Mouse (Mus musculus): ENCODE data around the gene Ampd3.

Gene Ampd3

DNA sequence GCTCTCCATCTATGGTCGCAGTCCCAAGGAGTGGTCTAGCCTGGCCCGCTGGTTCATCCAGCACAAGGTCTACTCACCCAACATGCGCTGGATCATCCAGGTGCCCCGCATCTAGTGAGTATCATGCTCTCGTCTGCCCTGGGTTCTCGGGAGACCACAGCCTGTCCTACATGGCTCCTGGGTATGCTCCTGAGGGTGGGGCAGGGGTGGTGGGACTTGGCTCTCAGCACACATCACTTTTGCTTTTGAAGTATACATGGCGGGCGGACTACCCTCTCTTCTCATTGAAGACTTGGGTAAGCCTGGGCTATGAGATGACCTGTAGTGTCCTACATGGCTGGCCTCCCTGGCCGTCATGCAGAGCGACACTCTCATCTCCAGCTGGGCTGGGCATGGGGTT lies 35.1 kb downstream of the Ampd3 start:
- DNase-seq: no peak

DNA sequence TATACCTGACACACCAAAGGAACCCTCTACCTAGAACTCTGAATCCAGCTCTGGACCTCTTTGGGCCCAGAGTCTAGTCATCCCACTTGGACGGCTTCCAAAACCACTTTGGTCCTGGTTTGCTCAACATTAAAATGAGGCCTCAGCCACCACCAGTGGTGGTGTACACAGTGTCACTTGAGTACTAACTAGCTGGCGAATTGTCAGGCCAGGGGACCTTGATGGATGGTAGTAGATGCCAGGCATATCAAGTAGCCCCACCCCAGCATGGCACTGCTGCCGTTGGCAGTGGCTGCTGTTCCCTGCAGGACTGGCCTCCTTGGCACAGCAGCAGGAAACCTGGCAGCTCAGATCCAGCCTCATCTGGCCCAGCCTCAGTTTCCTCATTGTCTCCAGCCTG lies 36.3 kb downstream of the Ampd3 start:
- peak in 1 of 2 experiments; percentile 20 for DNase-seq

DNA sequence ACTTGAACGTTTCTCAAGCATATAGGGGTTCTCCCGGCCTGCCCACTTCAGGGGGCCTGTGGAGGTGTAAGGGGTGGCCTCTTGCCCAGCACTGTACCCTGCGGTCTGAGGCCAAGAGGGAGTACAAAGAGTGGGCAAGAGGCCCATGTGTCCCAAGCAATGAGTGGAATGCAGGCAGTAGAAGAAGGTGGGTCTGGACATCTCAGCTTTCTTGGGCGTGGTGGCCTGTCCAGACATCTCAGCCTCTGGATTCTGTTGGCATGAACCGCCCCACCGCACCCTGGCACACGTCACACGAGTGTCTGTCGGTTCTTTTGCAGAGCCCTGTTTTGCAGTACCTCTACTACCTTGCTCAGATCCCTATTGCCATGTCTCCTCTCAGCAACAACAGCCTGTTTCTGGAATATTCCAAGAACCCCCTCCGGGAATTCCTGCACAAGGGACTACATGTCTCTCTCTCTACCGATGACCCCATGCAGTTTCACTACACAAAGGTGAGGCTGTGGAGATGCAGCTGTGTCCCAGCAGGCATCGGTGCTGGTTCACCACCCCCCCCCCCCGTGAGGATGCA lies 39.5 kb downstream of the Ampd3 start:
- DNase-seq: no peak

GRCm38 (mm10) chr7:110808962-110809361 lies 41.0 kb downstream of the Ampd3 start:
- DNase-seq: no peak

DNA sequence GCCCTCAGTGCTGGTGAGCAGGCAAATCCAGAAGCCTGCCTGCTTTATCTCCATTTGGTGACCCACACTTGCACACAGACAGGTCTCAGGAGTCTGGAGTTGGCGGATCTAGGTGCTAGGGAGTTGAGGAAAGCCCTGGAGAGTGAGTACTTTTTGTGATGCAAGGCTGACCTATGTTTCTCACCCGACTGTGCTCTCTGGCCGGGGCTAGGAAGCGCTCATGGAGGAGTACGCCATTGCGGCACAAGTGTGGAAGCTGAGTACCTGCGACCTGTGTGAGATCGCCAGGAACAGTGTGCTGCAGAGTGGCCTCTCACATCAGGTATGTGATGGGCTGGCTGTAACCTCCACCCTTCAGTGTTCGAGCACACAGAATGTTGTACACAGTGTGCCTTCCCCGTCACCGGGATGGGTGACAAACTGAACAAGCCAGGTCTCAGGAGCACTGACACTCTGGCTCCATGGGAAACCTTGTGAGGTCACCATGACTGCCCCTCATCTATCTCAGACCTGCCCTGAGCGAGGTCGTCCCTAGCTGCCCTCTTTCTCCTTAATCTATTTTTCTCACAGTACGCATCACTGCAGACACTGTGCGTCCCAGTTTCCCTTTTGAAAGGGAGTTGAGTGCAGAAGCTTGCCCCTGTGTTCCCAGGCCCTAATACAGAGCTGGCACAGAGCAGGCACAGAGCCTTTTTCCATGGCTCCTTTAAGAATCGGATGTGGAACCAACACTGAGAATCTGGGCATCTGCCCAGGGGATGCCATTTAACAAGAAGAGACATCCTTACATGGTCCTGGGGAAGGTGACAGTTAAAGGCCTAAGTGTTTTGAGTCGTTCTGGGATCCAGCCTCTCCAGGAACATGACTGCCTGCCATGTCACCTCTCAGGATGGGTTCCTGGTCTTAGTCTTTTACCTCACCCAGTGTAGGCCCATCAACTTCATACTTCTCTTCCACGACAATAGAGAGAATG lies 41.9 kb downstream of the Ampd3 start:
- no peak for DNase-seq

DNA sequence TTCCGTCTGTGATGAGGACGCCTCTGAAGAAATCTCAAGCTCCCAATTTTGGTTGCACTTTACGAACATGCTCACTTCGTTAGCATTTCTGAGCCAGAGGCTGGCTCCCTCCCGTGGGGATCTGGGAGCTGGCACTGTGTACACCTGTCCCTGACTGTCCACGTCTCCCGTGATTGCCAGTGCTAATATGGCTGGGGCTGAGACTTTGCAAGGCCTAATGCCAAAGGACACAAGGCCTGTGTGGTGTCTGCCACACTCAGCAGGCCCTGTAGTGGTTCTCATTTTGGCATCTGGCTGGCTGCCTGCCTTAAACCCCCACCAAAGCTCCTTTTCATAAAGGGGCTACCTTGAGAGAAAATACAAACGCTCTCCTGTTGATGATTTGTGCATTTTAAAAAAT lies 43.0 kb downstream of the Ampd3 start:
- DNase-seq: no peak

- DNase-seq: no peak
Measured at GRCm38 (mm10) chr7:110811529-110811928, 43.5 kb downstream of the Ampd3 start.

DNA sequence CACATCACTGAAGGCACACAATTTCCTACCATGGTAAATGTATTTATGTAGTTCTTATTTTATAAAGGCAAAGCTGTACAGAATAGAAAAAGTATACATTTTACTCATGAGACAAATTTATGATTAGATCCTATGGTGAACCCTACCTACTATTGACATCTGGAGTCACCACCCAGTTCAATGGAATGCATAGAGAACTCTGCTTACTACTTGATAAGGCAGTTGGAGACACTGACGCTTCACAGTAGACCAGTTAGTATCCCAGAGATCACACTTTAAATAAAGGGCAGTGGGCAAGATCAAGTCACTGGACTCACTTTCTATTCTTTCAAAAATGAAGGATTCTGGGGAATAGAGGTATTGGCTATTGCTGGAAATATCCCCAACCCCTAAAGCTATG lies 46.0 kb downstream of the Ampd3 start:
- no peak for DNase-seq

DNA sequence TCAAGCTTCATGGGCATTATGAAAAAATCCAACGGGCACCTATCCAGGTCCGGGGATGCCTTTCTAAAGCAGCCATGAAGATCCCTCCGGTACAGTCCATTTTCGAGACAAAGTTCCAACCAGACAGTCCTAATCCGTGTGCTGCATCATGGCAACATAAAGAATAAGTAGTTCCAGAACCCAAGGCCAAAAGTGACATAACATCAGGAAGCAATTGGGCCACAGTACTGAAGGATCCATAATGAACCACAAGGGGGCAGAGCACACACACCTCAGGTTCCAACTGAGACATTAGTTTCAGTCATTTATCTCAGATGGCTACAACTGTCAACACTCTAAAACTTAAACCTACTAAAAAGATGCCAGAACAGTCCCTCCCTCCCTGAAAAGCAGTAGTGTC lies 48.0 kb downstream of the Ampd3 start:
- peak in 1 of 2 experiments; percentile 41 for DNase-seq

GRCm38 (mm10) chr7:110818206-110818605 lies 50.2 kb downstream of the Ampd3 start:
- peak in 1 of 2 experiments; percentile 27 for DNase-seq

DNA sequence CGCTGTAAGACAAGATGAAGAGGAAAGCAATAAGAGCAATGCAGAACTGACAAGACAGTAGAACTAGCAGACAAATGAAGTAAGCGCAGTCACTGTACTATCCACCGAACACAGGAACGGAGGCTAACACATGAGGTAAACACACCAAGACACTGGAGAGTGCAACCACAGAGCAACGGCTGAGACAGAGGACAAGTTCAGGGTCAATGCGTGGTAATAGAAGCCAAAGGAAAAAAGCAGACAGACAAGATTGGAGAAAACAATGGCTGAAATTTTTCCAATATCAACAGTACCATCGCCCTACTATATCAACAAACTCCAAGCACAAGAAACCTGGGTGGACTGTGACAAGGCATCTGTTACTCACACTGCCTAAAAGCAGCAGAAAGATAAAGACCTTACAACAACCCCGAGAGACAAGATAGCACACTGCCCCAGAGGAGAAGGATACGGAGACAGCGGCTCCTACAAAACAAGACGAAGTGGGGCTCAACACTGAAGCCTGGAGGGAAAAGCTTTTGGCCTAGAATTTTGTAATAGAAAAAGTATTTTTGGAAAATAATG lies 50.9 kb downstream of the Ampd3 start:
- DNase-seq: no peak

GRCm38 (mm10) chr7:110821068-110821467 lies 53.1 kb downstream of the Ampd3 start:
- DNase-seq: no peak

- peak; percentile 56 to 64 for DNase-seq
Measured at GRCm38 (mm10) chr7:110821653-110822052, 53.6 kb downstream of the Ampd3 start.

DNA sequence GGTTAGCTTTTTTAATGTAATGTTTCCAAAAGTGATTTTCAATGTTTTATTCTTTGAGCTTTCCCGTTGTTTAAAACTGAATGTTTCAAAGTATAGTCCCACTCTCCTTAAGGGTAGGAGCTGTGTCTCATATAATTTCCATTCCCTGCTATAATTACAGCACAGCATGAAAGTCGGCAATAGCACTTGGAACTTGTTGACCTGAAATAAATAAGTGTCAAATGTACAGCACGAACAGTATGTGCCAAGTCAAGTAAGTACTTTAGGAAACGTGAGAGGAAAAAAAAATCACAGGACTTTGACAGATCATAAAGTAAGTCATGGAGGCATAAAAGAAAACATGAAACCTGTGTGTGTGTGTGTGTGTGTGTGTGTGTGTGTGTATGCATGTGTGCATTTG lies 54.0 kb downstream of the Ampd3 start:
- DNase-seq: no peak

DNA sequence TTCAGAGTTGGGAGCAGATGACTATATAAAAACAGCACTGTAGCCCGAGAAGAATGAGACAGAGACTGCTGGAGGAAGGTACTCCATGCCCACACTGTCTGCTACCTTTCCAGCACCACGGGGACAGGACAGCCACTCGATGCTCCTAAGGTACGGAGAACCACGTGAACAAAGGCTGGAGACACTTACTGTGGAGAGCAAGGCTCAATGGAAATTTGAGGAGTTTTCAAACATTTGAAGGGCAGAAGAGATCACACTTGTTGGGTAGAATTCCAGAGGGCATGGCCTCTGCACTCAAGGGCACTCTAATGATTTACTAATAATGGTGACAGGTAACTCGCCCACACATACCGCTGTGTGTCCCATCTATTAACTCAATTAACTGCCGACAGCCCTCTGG lies 55.1 kb downstream of the Ampd3 start:
- DNase-seq: no peak

DNA sequence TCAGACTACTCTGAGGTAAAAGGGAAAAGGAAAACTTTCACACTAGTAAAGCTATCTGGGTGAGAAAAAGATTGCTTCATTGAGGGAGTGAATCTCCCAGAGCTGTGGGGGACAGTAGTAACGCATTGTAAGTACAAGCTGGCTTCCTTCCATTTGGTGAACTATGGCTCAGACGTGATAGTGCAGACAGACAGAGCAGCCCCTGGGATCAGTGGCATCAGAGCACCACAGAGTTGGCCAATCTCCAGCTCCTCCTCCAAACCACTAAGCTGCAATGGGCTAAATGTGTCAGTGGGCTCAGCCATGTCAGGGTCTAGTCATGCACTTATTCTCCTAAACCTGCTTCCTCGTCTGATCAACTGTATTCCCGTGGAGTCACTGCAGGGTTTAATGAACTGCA lies 55.6 kb downstream of the Ampd3 start:
- DNase-seq: no peak

- DNase-seq: no peak
Measured at GRCm38 (mm10) chr7:110823995-110824953, 56.3 kb downstream of the Ampd3 start.

DNA sequence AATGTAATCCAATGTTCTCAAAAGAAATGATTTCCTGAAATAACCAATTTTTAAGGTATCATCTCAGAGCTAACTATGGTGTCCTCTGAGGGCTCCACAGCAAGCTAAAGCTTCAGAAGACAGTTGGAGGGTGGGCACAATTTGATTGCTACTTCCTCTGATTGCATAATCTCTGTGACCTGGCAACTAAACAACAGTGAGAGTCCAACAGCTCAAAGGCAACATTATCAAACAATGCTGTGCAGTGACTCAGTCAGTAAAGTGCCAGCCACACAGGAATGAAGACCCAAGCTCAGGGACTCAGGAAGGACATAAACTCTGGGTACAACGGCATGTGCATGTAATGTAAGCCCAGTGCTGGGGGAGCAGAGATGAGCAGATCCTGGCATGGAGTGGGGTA lies 65.0 kb downstream of the Ampd3 start:
- DNase-seq: no peak

- DNase-seq: no peak
Measured at GRCm38 (mm10) chr7:110834018-110834417, 66.0 kb downstream of the Ampd3 start.

DNA sequence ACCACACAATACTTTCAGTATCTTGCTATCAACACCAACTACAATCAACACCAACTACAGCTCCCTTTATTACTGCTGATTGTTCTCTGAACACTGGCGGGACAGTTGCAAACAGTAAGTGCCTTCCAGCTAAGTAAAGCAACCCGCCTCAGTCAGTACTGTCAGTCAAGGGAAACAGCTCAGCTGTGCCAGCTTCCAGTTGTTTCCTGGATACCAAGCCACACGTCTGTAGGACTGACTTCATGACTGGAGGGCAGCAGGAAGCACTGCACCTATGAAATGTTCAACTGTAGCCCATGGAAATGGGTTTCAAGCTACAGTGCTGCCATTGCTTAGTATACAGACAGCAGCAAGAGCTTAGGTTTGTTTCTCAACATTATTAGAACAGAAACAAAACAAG lies 66.5 kb downstream of the Ampd3 start:
- no peak for DNase-seq

GRCm38 (mm10) chr7:110840332-110840731 lies 72.3 kb downstream of the Ampd3 start:
- no peak for DNase-seq

Measured in cerebellum, postnatal 36 days (tissue).